Mouse (Mus musculus) left cerebral cortex, adult 2 months (tissue): ENCODE results near the gene Bclaf1. TPM values are rescaled to one million over a fixed set of nuclear protein-coding genes. Genes with fewer than 3 reads are reported as not detected.

Experiments used
- DNase-seq, 2 experiments: peaks; one replicate each; pipeline ENCODE4 v3.0.0; 2021 to 2022; ENCODE audit warnings: low spot score in 2 of 2, mixed read lengths in 1 of 2; ENCODE audit errors: extremely low spot score in 1 of 2
- H3K27ac ChIP-seq: fragments of 200-600 bp; 2 replicates; pipeline ENCODE4 v1.8.1; 2022
- H3K4me3 ChIP-seq: fragments of 200-600 bp; 2 replicates; pipeline ENCODE4 v1.8.1; 2022
- CTCF ChIP-seq: fragments of 200-600 bp; IDR thresholded peaks from 2 replicates; pipeline ENCODE4 v1.8.1; 2022; ENCODE audit warnings: antibody characterized with exemption, mild to moderate bottlenecking, moderate library complexity
- intact Hi-C: fragments of 180-260 bp; cut with DNase I; formaldehyde crosslinking; loops from one replicate; pipeline ENCODE4 v1.15.1; 2025
- microRNA-seq, 2 experiments: library from miRNA; unstranded; fragments of <30 nt; microRNA quantifications; one replicate each; pipeline ENCODE4 v1.2.0; 2021
- total RNA-seq, 2 experiments: library from RNA; stranded (reverse); gene quantifications; 2 replicates each; pipeline ENCODE4 v1.2.3; 2021

The Bclaf1 gene
- total RNA-seq, 2 experiments from 2014 or later: 116 to 131 TPM

GRCm38 (mm10) chr10:20380798-20381197 lies 68.5 kb downstream of the Bclaf1 start:
- TF ChIP-seq CTCF: no peak
- Histone ChIP-seq H3K27ac (no peak overlapping the region), H3K4me3 (no peak overlapping the region)
- no peak for DNase-seq
- intact Hi-C loops: no loop called here

- intact Hi-C loops: no loop called here
- no peak for TF ChIP-seq CTCF
- no peak for DNase-seq
Measured at GRCm38 (mm10) chr10:20381352-20381751, 69.1 kb downstream of the Bclaf1 start.

GRCm38 (mm10) chr10:20382807-20383419 lies 70.6 kb downstream of the Bclaf1 start:
- intact Hi-C loops: no loop called here
- H3K27ac ChIP-seq: no peak overlapping the region
- DNase-seq: no peak
- no peak for TF ChIP-seq CTCF
- no peak overlapping the region for H3K4me3 ChIP-seq

More at GRCm38 (mm10) chr10:20381352-20381751, 69.1 kb downstream of the Bclaf1 start:
- no peak overlapping the region for H3K27ac ChIP-seq
- H3K4me3 ChIP-seq: no peak overlapping the region

- intact Hi-C loops: no loop called here
- TF ChIP-seq CTCF: no peak
- H3K4me3 ChIP-seq: no peak overlapping the region
Measured at GRCm38 (mm10) chr10:20390568-20390967, 78.3 kb downstream of the Bclaf1 start.

More at GRCm38 (mm10) chr10:20390568-20390967, 78.3 kb downstream of the Bclaf1 start:
- H3K27ac ChIP-seq: no peak overlapping the region
- DNase-seq: no peak

Small RNA genes within 50 kb of the gene (microRNA-seq; reads per million reads assigned to microRNA genes)
- gene Mir6413: 0 reads per million in 2 experiments

Other genes with a start within 250 kb of the Bclaf1 start
- gene Map7, start 164.0 kb upstream of the Bclaf1 start, total RNA-seq: 100 to 1,000 TPM; 102 to 118 TPM
- under 1 TPM; 0.38 to 0.40 TPM for gene Mtfr2, start 35.3 kb downstream of the Bclaf1 start, total RNA-seq